Mouse (Mus musculus) intestine, embryonic 15.5 days (tissue): ENCODE measurements at regions not wholly inside any gene's neighbourhood (a gene's known extent, or its start where the extent isn't known, plus 50 kb on each side); places are given as distances from the start of the nearest gene placed in this dataset.

Experiments
- ATAC-seq: fragments of 200-750 bp; cut with Nextera tagmentation; 2 replicates; pipeline ENCODE4 v1.8.0; 2017; ENCODE audit warnings: moderate TSS enrichment, moderate library complexity
- H3K27ac ChIP-seq: fragments of 300-500 bp; sonication (generic); 2 replicates; pipeline ENCODE4 v1.5.1; 2015; ENCODE audit warnings: mild to moderate bottlenecking, inconsistent platforms
- H3K27me3 ChIP-seq: fragments of 300-500 bp; sonication (generic); replicated peaks from 2 replicates; pipeline ENCODE4 v1.6.1; 2015; ENCODE audit warnings: inconsistent platforms
- H3K36me3 ChIP-seq: fragments of 300-500 bp; sonication (generic); 2 replicates; pipeline ENCODE4 v1.6.1; 2015; ENCODE audit warnings: inconsistent platforms
- H3K4me1 ChIP-seq: fragments of 300-500 bp; sonication (generic); replicated peaks from 2 replicates; pipeline ENCODE4 v1.6.1; 2015; ENCODE audit warnings: inconsistent platforms
- H3K4me2 ChIP-seq: fragments of 300-500 bp; sonication (generic); replicated peaks from 2 replicates; pipeline ENCODE4 v1.6.1; 2015; ENCODE audit warnings: mild to moderate bottlenecking, inconsistent platforms
- H3K4me3 ChIP-seq: fragments of 300-500 bp; sonication (generic); replicated peaks from 2 replicates; pipeline ENCODE4 v1.5.1; 2015; ENCODE audit warnings: inconsistent platforms
- H3K9ac ChIP-seq: fragments of 300-500 bp; sonication (generic); 2 replicates; pipeline ENCODE4 v1.6.1; 2015; ENCODE audit warnings: inconsistent platforms
- H3K9me3 ChIP-seq: fragments of 300-500 bp; sonication (generic); 2 replicates; pipeline ENCODE4 v1.6.1; 2016; ENCODE audit warnings: inconsistent platforms
- WGBS: fragments of 180-500 bp; shearing (Covaris S2); methylation state at CpG from one replicate; pipeline ENCODE4 v1.1.7; 2015; 5-methylcytosine and 5-hydroxymethylcytosine counted together

DNA sequence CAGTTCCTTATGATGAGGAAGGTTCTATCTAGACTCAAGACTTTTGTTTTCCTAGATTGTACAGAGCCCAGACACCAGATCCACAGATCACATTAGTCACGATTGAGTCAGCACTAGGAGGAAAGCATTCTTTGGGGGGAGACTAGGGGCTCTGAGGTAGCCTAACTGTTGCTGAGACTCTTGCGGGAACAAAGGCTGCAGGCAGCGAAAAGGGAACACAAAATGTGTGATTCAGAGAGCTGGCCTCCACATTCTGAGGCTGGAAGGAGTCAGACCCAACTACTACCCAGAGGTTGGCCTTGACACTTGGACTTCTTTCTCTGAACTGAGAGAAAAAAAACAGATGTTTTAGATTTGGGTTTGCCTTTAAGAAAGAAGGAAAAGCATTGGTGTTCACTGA is 66.5 kb upstream of the Tspan2 start:
- 84% methylated on average over 3 of the region's 3 CpGs for WGBS

DNA sequence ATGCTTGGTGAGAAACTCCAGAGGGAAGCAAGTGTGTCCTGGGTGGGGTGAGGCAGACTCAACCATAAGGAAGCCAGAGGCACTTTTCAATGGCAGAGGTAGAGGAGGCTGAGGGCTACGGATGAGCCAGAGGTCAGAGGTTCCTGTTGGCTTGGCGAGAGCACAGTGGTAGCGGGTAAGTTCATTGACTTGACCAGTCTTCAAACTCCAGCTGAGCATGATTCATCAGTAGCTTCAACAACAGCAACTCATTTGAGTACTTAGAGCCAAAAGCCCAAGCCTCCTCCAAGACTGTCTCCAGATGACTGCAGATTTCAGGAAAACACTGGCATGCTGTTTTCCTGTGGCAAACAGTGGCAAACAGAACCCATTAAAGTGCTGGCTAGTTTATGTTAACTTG is 65.8 kb upstream of the Tspan2 start:
- no peak overlapping the region for H3K9ac ChIP-seq
- WGBS: 84% methylated on average over 3 of the region's 3 CpGs
- H3K4me1 ChIP-seq: no peaks in the 10 kb centered on the region
- no peak overlapping the region for H3K4me3 ChIP-seq
- H3K36me3 ChIP-seq: no peaks in the 10 kb centered on the region
- no peak overlapping the region for H3K27ac ChIP-seq
- H3K9me3 ChIP-seq: no peaks in the 10 kb centered on the region
- no peak for ATAC-seq
- no peaks in the 10 kb centered on the region for H3K27me3 ChIP-seq
- H3K4me2 ChIP-seq: no peak overlapping the region

More for the DNA sequence above, 66.5 kb upstream of the Tspan2 start:
- H3K36me3 ChIP-seq: no peaks in the 10 kb centered on the region
- no peak overlapping the region for H3K4me2 ChIP-seq
- no peak overlapping the region for H3K4me3 ChIP-seq
- no peaks in the 10 kb centered on the region for H3K27me3 ChIP-seq
- no peaks in the 10 kb centered on the region for H3K9me3 ChIP-seq
- H3K9ac ChIP-seq: no peak overlapping the region
- H3K4me1 ChIP-seq: no peaks in the 10 kb centered on the region
- no peak for ATAC-seq
- H3K27ac ChIP-seq: no peak overlapping the region

DNA sequence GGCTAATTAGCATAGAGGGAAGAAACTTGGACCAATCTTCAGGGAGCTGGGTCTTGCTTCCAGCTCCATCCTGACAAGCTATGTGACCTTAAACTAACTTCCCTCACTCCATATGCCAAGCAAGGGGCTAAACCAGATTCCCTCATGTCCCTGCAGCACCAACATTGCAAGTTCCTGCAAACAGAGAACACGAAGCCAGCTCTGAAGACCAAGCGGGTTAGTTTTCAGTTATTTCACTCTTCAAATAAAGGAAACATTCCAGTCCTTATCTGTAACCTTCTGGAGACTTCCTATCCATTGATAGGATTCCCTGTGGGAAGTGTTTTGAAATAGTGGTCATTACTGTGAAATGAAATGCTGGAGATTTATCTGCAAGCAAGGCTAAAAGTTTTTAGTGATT is 64.4 kb upstream of the Tspan2 start:
- Histone ChIP-seq H3K4me2 (no peak overlapping the region), H3K36me3 (no peaks in the 10 kb centered on the region), H3K9ac (no peak overlapping the region), H3K27ac (no peak overlapping the region), H3K9me3 (no peaks in the 10 kb centered on the region), H3K4me1 (no peaks in the 10 kb centered on the region), H3K27me3 (no peaks in the 10 kb centered on the region), H3K4me3 (no peak overlapping the region)
- WGBS: 55% methylated on average over 2 of the region's 2 CpGs
- ATAC-seq: no peak

DNA sequence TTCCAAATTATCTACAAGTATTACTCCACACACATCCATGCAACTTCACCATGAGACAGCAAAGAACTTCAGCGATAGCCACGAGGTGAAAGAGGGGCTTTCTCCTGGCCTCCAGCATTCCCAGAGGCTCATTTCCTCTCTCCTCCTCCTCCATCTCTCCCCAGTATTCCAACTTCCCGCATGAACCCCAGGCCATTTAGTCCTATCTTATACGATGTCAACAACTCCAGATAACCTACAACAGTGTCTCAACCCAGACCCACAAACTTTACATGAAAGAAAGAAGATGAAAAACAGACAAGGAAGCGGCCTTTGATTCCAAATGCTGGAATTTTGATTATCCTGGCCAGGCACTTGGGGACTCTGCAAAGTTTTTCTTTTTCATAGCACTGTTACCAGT is 63.8 kb upstream of the Tspan2 start:
- no peaks in the 10 kb centered on the region for H3K36me3 ChIP-seq
- no peak overlapping the region for H3K4me2 ChIP-seq
- no peak for ATAC-seq
- no peak overlapping the region for H3K4me3 ChIP-seq
- WGBS: 60% methylated on average over 5 of the region's 5 CpGs
- H3K27me3 ChIP-seq: no peaks in the 10 kb centered on the region
- no peak overlapping the region for H3K27ac ChIP-seq
- no peaks in the 10 kb centered on the region for H3K9me3 ChIP-seq
- H3K4me1 ChIP-seq: no peaks in the 10 kb centered on the region
- no peak overlapping the region for H3K9ac ChIP-seq

DNA sequence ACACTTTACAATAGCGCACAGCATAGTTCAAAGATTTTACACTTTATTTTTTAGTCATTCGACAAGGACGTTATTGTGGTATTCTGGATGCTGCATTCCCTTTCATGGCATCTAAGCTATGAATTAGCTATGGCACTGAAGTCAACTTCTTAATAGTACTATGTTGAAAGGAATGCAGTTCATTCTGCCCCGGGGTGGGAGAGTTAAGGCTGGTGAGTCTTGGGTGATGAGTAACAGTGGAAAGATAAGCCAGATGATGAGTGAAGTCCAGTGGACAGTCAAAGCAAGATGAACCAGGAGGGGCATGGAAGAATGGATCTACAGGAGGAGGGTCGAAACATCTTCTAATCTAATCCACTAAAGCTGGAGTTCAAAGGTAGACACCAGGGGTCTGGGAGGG is 63.4 kb upstream of the Tspan2 start:
- H3K4me2 ChIP-seq: no peak overlapping the region
- 84% methylated on average over 5 of the region's 5 CpGs for WGBS
- ATAC-seq: no peak

DNA sequence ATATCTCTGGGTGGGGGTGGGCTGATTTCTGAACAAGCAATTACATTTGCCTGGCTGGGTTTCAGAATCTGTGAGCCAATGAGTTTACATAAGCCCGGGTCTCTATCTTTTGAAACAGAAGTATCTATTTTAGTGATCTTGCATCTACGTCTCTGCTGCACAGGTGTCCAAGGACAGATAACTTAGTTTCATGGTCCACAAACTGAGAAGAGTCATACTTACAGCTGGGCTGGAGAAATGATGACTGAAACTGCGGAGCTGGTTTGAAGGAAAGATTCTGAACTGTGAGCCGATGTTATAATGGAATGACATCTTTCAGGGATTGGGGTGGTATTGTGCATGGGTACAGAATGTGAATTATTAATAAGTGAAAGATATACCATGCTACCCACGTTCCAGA is 60.8 kb upstream of the Tspan2 start:
- ATAC-seq: no peak
- Histone ChIP-seq H3K4me2 (no peak overlapping the region), H3K36me3 (no peaks in the 10 kb centered on the region), H3K9ac (no peak overlapping the region), H3K27me3 (no peaks in the 10 kb centered on the region), H3K27ac (no peak overlapping the region), H3K4me1 (peaks cover 3% of the 10 kb centered on the region; the same call in 1 of the 2 replicates), H3K4me3 (no peak overlapping the region), H3K9me3 (no peaks in the 10 kb centered on the region)
- WGBS: 72% methylated on average over 5 of the region's 5 CpGs

More for the DNA sequence above, 63.4 kb upstream of the Tspan2 start:
- H3K27me3 ChIP-seq: no peaks in the 10 kb centered on the region
- H3K9ac ChIP-seq: no peak overlapping the region
- no peak overlapping the region for H3K4me3 ChIP-seq
- H3K9me3 ChIP-seq: no peaks in the 10 kb centered on the region
- H3K4me1 ChIP-seq: no peaks in the 10 kb centered on the region
- no peaks in the 10 kb centered on the region for H3K36me3 ChIP-seq
- H3K27ac ChIP-seq: no peak overlapping the region

DNA sequence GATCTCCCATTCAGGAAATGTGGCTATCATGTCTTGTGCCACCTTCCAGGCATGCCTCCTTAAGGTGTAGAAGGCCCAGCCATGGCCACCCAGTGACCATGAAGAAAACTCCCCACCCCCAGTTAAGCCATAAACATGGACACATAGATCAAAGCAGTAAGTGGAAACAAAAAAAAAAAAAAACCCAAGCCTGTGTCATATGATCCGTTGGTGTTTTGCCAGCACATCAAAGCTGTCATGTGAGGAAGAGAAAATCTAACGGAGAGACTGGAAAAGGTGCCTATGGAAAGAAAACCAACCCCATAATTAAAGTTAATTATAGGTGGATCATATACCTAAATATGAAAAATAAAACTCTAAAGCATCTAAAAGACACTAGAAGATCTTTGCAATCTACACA is 60.3 kb upstream of the Tspan2 start:
- Histone ChIP-seq H3K4me3 (no peak overlapping the region), H3K4me2 (no peak overlapping the region), H3K9me3 (no peaks in the 10 kb centered on the region), H3K36me3 (no peaks in the 10 kb centered on the region), H3K4me1 (peaks cover 3% of the 10 kb centered on the region; the same call in 1 of the 2 replicates), H3K27ac (no peak overlapping the region), H3K9ac (no peak overlapping the region), H3K27me3 (no peaks in the 10 kb centered on the region)
- no peak for ATAC-seq
- 64% methylated on average over 2 of the region's 2 CpGs for WGBS

DNA sequence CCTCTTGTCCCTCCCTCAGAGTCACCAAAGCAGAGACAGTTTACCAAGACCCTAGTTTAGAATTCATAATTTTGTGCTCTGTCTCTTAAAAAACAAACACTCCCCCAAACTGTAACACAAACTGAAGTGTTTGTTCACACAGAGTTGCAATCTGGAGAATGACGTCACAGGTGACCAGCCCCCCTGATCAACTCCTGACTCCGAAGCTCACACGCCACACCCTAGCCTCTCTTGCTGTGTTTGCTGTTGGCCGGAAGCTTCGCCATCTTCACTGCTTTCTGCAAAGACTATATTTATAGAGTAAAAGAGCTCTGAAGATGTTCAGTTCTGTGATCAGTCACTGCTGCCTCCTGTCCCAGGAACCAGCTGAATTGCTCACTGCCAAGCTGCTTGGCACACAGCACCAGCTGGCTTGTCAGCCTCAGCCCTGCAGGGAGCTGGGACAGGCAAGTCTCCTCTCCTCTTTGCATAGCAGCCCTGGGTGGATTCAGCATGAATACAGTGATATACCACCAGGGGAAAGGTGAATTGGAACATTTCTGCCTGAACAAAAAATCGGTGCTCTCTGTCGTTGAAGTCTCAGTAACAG is 57.3 kb upstream of the Tspan2 start:
- 57% methylated on average over 7 of the region's 7 CpGs for WGBS
- no peaks in the 10 kb centered on the region for H3K9me3 ChIP-seq
- H3K9ac ChIP-seq: no peak overlapping the region
- no peaks in the 10 kb centered on the region for H3K27me3 ChIP-seq
- no peak overlapping the region for H3K4me2 ChIP-seq
- no peak for ATAC-seq
- H3K36me3 ChIP-seq: no peaks in the 10 kb centered on the region
- H3K4me3 ChIP-seq: no peak overlapping the region
- peaks cover 3% of the 10 kb centered on the region; the same call in 1 of the 2 replicates for H3K4me1 ChIP-seq
- no peak overlapping the region for H3K27ac ChIP-seq

DNA sequence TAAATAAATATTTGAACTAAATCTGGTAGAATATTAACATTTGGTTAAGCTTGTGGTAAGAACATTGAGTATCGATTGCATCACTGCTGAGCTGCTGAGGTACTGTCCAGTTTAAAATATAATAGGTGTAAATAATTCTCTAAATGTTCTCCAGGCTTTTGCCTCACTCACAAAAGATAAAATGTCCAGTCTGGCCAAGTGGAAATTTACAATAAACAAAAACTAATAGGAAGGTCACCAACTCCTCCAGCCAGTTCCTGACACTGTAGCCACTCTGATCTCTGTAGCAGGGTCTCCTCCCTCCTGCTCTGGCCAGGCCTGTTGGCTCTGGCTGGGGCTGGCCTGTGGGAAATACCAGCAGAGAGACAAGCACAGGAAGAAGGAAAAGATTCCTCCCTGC is 55.8 kb upstream of the Tspan2 start:
- 29% methylated on average over 1 of the region's 1 CpGs for WGBS
- Histone ChIP-seq H3K4me1 (peaks cover 3% of the 10 kb centered on the region; the same call in 1 of the 2 replicates), H3K9me3 (no peaks in the 10 kb centered on the region), H3K27me3 (no peaks in the 10 kb centered on the region), H3K36me3 (no peaks in the 10 kb centered on the region), H3K9ac (no peak overlapping the region), H3K4me3 (no peak overlapping the region), H3K4me2 (no peak overlapping the region), H3K27ac (no peak overlapping the region)
- no peak for ATAC-seq

DNA sequence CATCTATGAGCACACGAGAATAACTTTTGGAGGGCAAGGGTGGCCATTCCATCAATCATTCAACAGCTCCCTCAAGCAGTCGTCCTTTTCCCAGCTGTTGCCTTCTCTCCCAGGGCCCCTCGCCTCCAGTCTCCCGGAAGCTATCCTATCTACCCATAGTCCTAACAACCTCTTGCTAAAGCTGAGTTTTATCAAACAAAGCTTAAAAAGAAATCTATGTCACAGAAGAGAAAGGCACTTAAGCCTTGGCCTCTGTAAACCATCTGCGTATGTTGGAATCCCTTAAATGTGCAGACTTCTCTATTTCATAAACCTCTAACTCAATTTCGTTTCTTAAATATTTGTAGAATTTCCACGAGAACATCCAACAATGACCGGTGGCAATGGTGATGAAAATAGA is 51.9 kb upstream of the Tspan2 start:
- Histone ChIP-seq H3K4me3 (no peak overlapping the region), H3K9ac (no peak overlapping the region), H3K4me1 (no peaks in the 10 kb centered on the region), H3K9me3 (no peaks in the 10 kb centered on the region), H3K27me3 (no peaks in the 10 kb centered on the region), H3K36me3 (no peaks in the 10 kb centered on the region), H3K27ac (peak overlapping the region; percentile 22; the same call in 1 of the 2 replicates), H3K4me2 (no peak overlapping the region)
- 46% methylated on average over 8 of the region's 8 CpGs for WGBS
- 0 out of 2 replicates have a peak, but pooled peaks have one; percentile 23 for ATAC-seq

DNA sequence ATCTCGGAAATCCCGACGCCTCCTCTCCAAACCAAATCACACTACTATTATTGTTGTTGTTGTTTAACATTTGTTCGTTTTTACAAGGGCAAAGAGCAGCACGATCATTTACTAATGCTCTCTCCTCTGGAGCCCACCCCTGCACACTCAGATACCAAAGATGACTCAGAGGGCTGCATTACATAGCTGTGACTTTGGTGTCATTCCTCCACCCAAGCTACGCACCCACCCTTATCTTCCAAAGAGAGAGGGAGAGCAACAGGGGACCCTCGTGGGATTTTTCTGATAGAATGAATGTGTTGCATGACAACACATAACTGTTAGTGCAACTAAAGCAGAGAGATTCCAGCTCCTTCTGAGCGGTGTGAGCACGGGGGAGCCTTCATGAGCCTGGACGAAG is 50.8 kb upstream of the Tspan2 start:
- Histone ChIP-seq H3K36me3 (no peaks in the 10 kb centered on the region), H3K27me3 (no peaks in the 10 kb centered on the region), H3K9me3 (no peaks in the 10 kb centered on the region), H3K9ac (no peak overlapping the region), H3K4me2 (no peak overlapping the region), H3K27ac (no peak overlapping the region), H3K4me3 (no peak overlapping the region), H3K4me1 (no peaks in the 10 kb centered on the region)
- WGBS: 80% methylated on average over 10 of the region's 10 CpGs
- ATAC-seq: no peak
